Mouse (Mus musculus): ENCODE results near the gene Cep164. TPM values are rescaled to one million over a fixed set of nuclear protein-coding genes. Genes with fewer than 3 reads are reported as not detected.

Gene Cep164
- polyA plus RNA-seq, 1 experiment from 2014 or later, result 19.0 TPM

GRCm38 (mm10) chr9:45807337-45807736 lies 21.2 kb downstream of the Cep164 start:
- H3K4me2 ChIP-seq, result no peak overlapping the region
- H3K27me3 ChIP-seq (replicated peaks), result no peaks in the 10 kb centered on the region
- H3K9ac ChIP-seq, result no peak overlapping the region
- no peak overlapping the region for H3K4me3 ChIP-seq
- H3K4me1 ChIP-seq (replicated peaks), result no peaks in the 10 kb centered on the region
- WGBS, result 87% methylated on average over 11 of the region's 11 CpGs
- H3K36me3 ChIP-seq, result peaks cover 38% of the 10 kb centered on the region
- ATAC-seq (ENCODE audit: insufficient number of reproducible peaks, low FRiP score), result no peak
- H3K9me3 ChIP-seq (replicated peaks), result no peaks in the 10 kb centered on the region
- no peak overlapping the region for H3K27ac ChIP-seq (ENCODE audit: poor library complexity, severe bottlenecking)

- no peaks in the 10 kb centered on the region for H3K9me3 ChIP-seq (replicated peaks)
- H3K9ac ChIP-seq, result no peak overlapping the region
- no peaks in the 10 kb centered on the region for H3K27me3 ChIP-seq (replicated peaks)
- no peak overlapping the region for H3K4me3 ChIP-seq
- no peak overlapping the region for H3K27ac ChIP-seq (ENCODE audit: poor library complexity, severe bottlenecking)
- H3K36me3 ChIP-seq, result peaks cover 42% of the 10 kb centered on the region
- no peak overlapping the region for H3K4me2 ChIP-seq
- WGBS, result 92% methylated on average over 11 of the region's 11 CpGs
- H3K4me1 ChIP-seq (replicated peaks), result no peaks in the 10 kb centered on the region
- no peak for ATAC-seq (ENCODE audit: insufficient number of reproducible peaks, low FRiP score)
Measured at GRCm38 (mm10) chr9:45806847-45807246, 21.6 kb downstream of the Cep164 start.

- no peak overlapping the region for H3K9ac ChIP-seq
- H3K4me3 ChIP-seq, result no peak overlapping the region
- H3K9me3 ChIP-seq (replicated peaks), result no peaks in the 10 kb centered on the region
- no peak overlapping the region for H3K27ac ChIP-seq (ENCODE audit: poor library complexity, severe bottlenecking)
- WGBS, result 78% methylated on average over 21 of the region's 21 CpGs
- no peak overlapping the region for H3K4me2 ChIP-seq
- peaks cover 11% of the 10 kb centered on the region for H3K4me1 ChIP-seq (replicated peaks)
- peaks cover 50% of the 10 kb centered on the region for H3K36me3 ChIP-seq
- no peaks in the 10 kb centered on the region for H3K27me3 ChIP-seq (replicated peaks)
- no peak for ATAC-seq (ENCODE audit: insufficient number of reproducible peaks, low FRiP score)
Measured at GRCm38 (mm10) chr9:45803070-45803774, 25.3 kb downstream of the Cep164 start.

- peaks cover 26% of the 10 kb centered on the region for H3K36me3 ChIP-seq
- no peak overlapping the region for H3K4me3 ChIP-seq
- no peak overlapping the region for H3K9ac ChIP-seq
- H3K4me2 ChIP-seq, result peak overlapping the region; percentile 50; the same call in 1 of the 2 replicates
- no peaks in the 10 kb centered on the region for H3K9me3 ChIP-seq (replicated peaks)
- H3K27ac ChIP-seq (ENCODE audit: poor library complexity, severe bottlenecking), result no peak overlapping the region
- no peaks in the 10 kb centered on the region for H3K27me3 ChIP-seq (replicated peaks)
- no peak for ATAC-seq (ENCODE audit: insufficient number of reproducible peaks, low FRiP score)
- 71% methylated on average over 8 of the region's 8 CpGs for WGBS
- H3K4me1 ChIP-seq (replicated peaks), result peaks cover 13% of the 10 kb centered on the region
Measured at GRCm38 (mm10) chr9:45799402-45799801, 29.1 kb downstream of the Cep164 start.

- Histone ChIP-seq H3K36me3 (peaks cover 33% of the 10 kb centered on the region), H3K9ac (no peak overlapping the region), H3K4me1 (replicated peaks) (peaks cover 13% of the 10 kb centered on the region), H3K4me2 (peak overlapping the region; percentile 50), H3K27me3 (replicated peaks) (no peaks in the 10 kb centered on the region), H3K27ac (ENCODE audit: poor library complexity, severe bottlenecking) (0 out of 2 replicates have a peak overlapping the region, but pooled peaks have one; percentile 12), H3K9me3 (replicated peaks) (no peaks in the 10 kb centered on the region), H3K4me3 (no peak overlapping the region)
- WGBS, result 15% methylated on average over 13 of the region's 13 CpGs
- ATAC-seq (ENCODE audit: insufficient number of reproducible peaks, low FRiP score), result peak; percentile 51; the same call in 1 of the 2 replicates
Measured at GRCm38 (mm10) chr9:45798467-45799164, 29.9 kb downstream of the Cep164 start.

GRCm38 (mm10) chr9:45797271-45797670 lies 31.2 kb downstream of the Cep164 start:
- Histone ChIP-seq H3K9ac (no peak overlapping the region), H3K9me3 (replicated peaks) (no peaks in the 10 kb centered on the region), H3K36me3 (peaks cover 39% of the 10 kb centered on the region), H3K4me2 (no peak overlapping the region), H3K4me3 (no peak overlapping the region), H3K27ac (ENCODE audit: poor library complexity, severe bottlenecking) (no peak overlapping the region), H3K4me1 (replicated peaks) (peaks cover 13% of the 10 kb centered on the region), H3K27me3 (replicated peaks) (no peaks in the 10 kb centered on the region)
- ATAC-seq (ENCODE audit: insufficient number of reproducible peaks, low FRiP score), result no peak
- 75% methylated on average over 3 of the region's 3 CpGs for WGBS

GRCm38 (mm10) chr9:45795722-45796121 lies 32.8 kb downstream of the Cep164 start:
- H3K27ac ChIP-seq (ENCODE audit: poor library complexity, severe bottlenecking), result no peak overlapping the region
- 81% methylated on average over 5 of the region's 5 CpGs for WGBS
- no peak overlapping the region for H3K4me3 ChIP-seq
- H3K9me3 ChIP-seq (replicated peaks), result no peaks in the 10 kb centered on the region
- H3K4me2 ChIP-seq, result no peak overlapping the region
- ATAC-seq (ENCODE audit: insufficient number of reproducible peaks, low FRiP score), result no peak
- H3K27me3 ChIP-seq (replicated peaks), result no peaks in the 10 kb centered on the region
- no peak overlapping the region for H3K9ac ChIP-seq
- peaks cover 13% of the 10 kb centered on the region for H3K4me1 ChIP-seq (replicated peaks)
- peaks cover 36% of the 10 kb centered on the region for H3K36me3 ChIP-seq

GRCm38 (mm10) chr9:45793697-45794096 lies 34.8 kb downstream of the Cep164 start:
- Histone ChIP-seq H3K4me2 (no peak overlapping the region), H3K27me3 (replicated peaks) (no peaks in the 10 kb centered on the region), H3K27ac (ENCODE audit: poor library complexity, severe bottlenecking) (no peak overlapping the region), H3K9me3 (replicated peaks) (no peaks in the 10 kb centered on the region), H3K4me3 (no peak overlapping the region), H3K4me1 (replicated peaks) (peaks cover 5% of the 10 kb centered on the region), H3K36me3 (peaks cover 46% of the 10 kb centered on the region), H3K9ac (no peak overlapping the region)
- ATAC-seq (ENCODE audit: insufficient number of reproducible peaks, low FRiP score), result no peak
- 86% methylated on average over 6 of the region's 6 CpGs for WGBS

GRCm38 (mm10) chr9:45792235-45792634 lies 36.3 kb downstream of the Cep164 start:
- H3K27me3 ChIP-seq (replicated peaks), result no peaks in the 10 kb centered on the region
- H3K4me3 ChIP-seq, result no peak overlapping the region
- 93% methylated on average over 1 of the region's 1 CpGs for WGBS
- H3K9ac ChIP-seq, result no peak overlapping the region
- no peak overlapping the region for H3K4me2 ChIP-seq
- H3K9me3 ChIP-seq (replicated peaks), result no peaks in the 10 kb centered on the region
- ATAC-seq (ENCODE audit: insufficient number of reproducible peaks, low FRiP score), result no peak
- H3K36me3 ChIP-seq, result peaks cover 46% of the 10 kb centered on the region
- no peak overlapping the region for H3K27ac ChIP-seq (ENCODE audit: poor library complexity, severe bottlenecking)
- peaks cover 10% of the 10 kb centered on the region for H3K4me1 ChIP-seq (replicated peaks)

GRCm38 (mm10) chr9:45791456-45792142 lies 36.9 kb downstream of the Cep164 start:
- Histone ChIP-seq H3K9ac (no peak overlapping the region), H3K4me2 (no peak overlapping the region), H3K27me3 (replicated peaks) (no peaks in the 10 kb centered on the region), H3K9me3 (replicated peaks) (no peaks in the 10 kb centered on the region), H3K4me1 (replicated peaks) (peaks cover 16% of the 10 kb centered on the region), H3K27ac (ENCODE audit: poor library complexity, severe bottlenecking) (no peak overlapping the region), H3K36me3 (peaks cover 46% of the 10 kb centered on the region), H3K4me3 (no peak overlapping the region)
- no peak for ATAC-seq (ENCODE audit: insufficient number of reproducible peaks, low FRiP score)
- 80% methylated on average over 8 of the region's 8 CpGs for WGBS

GRCm38 (mm10) chr9:45788405-45788804 lies 40.1 kb downstream of the Cep164 start:
- Histone ChIP-seq H3K4me1 (replicated peaks) (peaks cover 16% of the 10 kb centered on the region), H3K4me3 (no peak overlapping the region), H3K27me3 (replicated peaks) (no peaks in the 10 kb centered on the region), H3K4me2 (no peak overlapping the region), H3K27ac (ENCODE audit: poor library complexity, severe bottlenecking) (no peak overlapping the region), H3K9ac (no peak overlapping the region), H3K36me3 (peaks cover 39% of the 10 kb centered on the region), H3K9me3 (replicated peaks) (no peaks in the 10 kb centered on the region)
- 60% methylated on average over 5 of the region's 5 CpGs for WGBS
- ATAC-seq (ENCODE audit: insufficient number of reproducible peaks, low FRiP score), result no peak
